In the genomic region with DNA sequence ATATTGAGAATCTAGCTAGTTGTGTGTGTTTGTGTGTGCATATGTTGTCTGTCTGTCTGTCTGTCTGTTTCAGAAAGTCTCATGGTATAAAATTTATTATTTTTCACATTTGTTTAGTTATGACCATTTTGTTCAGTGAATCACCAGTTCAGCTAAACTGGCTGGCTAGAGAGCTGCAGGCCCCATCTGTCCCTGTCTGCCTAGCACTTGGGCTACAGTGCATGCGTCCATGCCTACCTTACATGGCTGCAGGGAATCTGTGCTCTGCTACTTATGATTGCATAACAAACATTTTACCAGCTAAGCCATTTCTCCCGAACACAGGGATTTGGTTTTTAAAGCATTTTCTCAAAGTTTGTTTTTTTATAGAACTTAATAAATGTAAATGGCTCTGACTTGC, we compare ENCODE assay signal across 13 mouse cellular contexts.
"Had no signal": no experiment of that assay in that cellular context is flagged by ENCODE, and none has a peak within 500 bp of the region (broad histone marks: within the 10 kb centered on the region; RNA-seq: fewer than 3 reads in every experiment).

No protein-coding gene starts in this region.

- H3K36me3 ChIP-seq: limb, embryonic 10.5 days; liver, embryonic 15.5 days; midbrain, embryonic 10.5 days; neural tube, embryonic 12.5 days had no signal

- H3K27me3 ChIP-seq: liver, embryonic 15.5 days; neural tube, embryonic 12.5 days had no signal

- H3K4me1 ChIP-seq: liver, embryonic 15.5 days; midbrain, embryonic 10.5 days had no signal

- H3K9me3 ChIP-seq: limb, embryonic 10.5 days; liver, embryonic 15.5 days; midbrain, embryonic 10.5 days; neural tube, embryonic 12.5 days had no signal

- DNase-seq: kidney, adult 9 months; kidney, postnatal 36 days; lung, adult 2 months; lung, postnatal 4 days; midbrain, embryonic 14.5 days; thymus, adult 2 months; thymus, postnatal 25 days had no signal

- ATAC-seq: lung, postnatal 0 days had no signal

- H3K27ac ChIP-seq: kidney, postnatal 0 days; limb, embryonic 10.5 days; liver, embryonic 15.5 days; midbrain, embryonic 10.5 days; neural tube, embryonic 12.5 days had no signal

- H3K4me3 ChIP-seq: limb, embryonic 10.5 days; liver, embryonic 15.5 days; midbrain, embryonic 10.5 days; neural tube, embryonic 12.5 days had no signal
